Mouse (Mus musculus) ES-Bruce4 (cell line): Measurements from ENCODE around the gene Ssh1. TPM values are rescaled to one million over a fixed set of nuclear protein-coding genes. Genes with fewer than 3 reads are reported as not detected.

Source experiments
- H3K27ac ChIP-seq: 2 replicates; pipeline ENCODE4 v1.5.1; 2012; ENCODE audit warnings: low read length, inconsistent platforms; ENCODE audit not compliant: insufficient read depth
- H3K27me3 ChIP-seq: 2 replicates; pipeline ENCODE4 v1.6.1; 2012; ENCODE audit warnings: mild to moderate bottlenecking, low read length, inconsistent platforms; ENCODE audit not compliant: control insufficient read depth, poor library complexity, insufficient read depth, severe bottlenecking
- H3K36me3 ChIP-seq: 2 replicates; pipeline ENCODE4 v1.6.1; 2012; ENCODE audit warnings: inconsistent platforms, mild to moderate bottlenecking, low read length, moderate library complexity; ENCODE audit not compliant: control insufficient read depth, poor library complexity, insufficient read depth, severe bottlenecking
- H3K4me1 ChIP-seq: one replicate; pipeline ENCODE4 v1.8.1; 2011; ENCODE audit warnings: low read length; ENCODE audit not compliant: control insufficient read depth, insufficient read depth
- H3K4me3 ChIP-seq: 2 replicates; pipeline ENCODE4 v1.5.1; 2011; ENCODE audit warnings: low read depth, mild to moderate bottlenecking, low read length
- H3K9ac ChIP-seq: 2 replicates; pipeline ENCODE4 v1.6.1; 2012; ENCODE audit warnings: low read depth, mild to moderate bottlenecking, inconsistent platforms; ENCODE audit not compliant: poor library complexity, severe bottlenecking
- H3K9me3 ChIP-seq: replicated peaks from 2 replicates; pipeline ENCODE4 v1.6.1; 2012; ENCODE audit warnings: mild to moderate bottlenecking, low read length, inconsistent platforms; ENCODE audit not compliant: control insufficient read depth, poor library complexity, insufficient read depth, severe bottlenecking
- CTCF ChIP-seq: IDR thresholded peaks from one replicate; pipeline ENCODE4 v1.8.1; 2011; ENCODE audit warnings: low read depth, low read length
- EP300 ChIP-seq: IDR thresholded peaks from 2 replicates; pipeline ENCODE4 v1.6.1; 2011; ENCODE audit warnings: low read depth, low read length; ENCODE audit not compliant: insufficient read depth
- POLR2A ChIP-seq: IDR thresholded peaks from one replicate; pipeline ENCODE4 v1.8.1; 2011; ENCODE audit warnings: low read length; ENCODE audit not compliant: insufficient read depth
- polyA plus RNA-seq: library from polyadenylated mRNA; stranded (reverse); fragments of >200 nt; gene quantifications from 2 replicates; pipeline ENCODE4 v1.2.4, GENCODE M21; 2011; ENCODE audit warnings: low read depth; ENCODE audit not compliant: missing spikeins, insufficient read depth, insufficient read length

The Ssh1 gene
- 23.5 and 25.0 TPM in 2 replicates for polyA plus RNA-seq

DNA sequence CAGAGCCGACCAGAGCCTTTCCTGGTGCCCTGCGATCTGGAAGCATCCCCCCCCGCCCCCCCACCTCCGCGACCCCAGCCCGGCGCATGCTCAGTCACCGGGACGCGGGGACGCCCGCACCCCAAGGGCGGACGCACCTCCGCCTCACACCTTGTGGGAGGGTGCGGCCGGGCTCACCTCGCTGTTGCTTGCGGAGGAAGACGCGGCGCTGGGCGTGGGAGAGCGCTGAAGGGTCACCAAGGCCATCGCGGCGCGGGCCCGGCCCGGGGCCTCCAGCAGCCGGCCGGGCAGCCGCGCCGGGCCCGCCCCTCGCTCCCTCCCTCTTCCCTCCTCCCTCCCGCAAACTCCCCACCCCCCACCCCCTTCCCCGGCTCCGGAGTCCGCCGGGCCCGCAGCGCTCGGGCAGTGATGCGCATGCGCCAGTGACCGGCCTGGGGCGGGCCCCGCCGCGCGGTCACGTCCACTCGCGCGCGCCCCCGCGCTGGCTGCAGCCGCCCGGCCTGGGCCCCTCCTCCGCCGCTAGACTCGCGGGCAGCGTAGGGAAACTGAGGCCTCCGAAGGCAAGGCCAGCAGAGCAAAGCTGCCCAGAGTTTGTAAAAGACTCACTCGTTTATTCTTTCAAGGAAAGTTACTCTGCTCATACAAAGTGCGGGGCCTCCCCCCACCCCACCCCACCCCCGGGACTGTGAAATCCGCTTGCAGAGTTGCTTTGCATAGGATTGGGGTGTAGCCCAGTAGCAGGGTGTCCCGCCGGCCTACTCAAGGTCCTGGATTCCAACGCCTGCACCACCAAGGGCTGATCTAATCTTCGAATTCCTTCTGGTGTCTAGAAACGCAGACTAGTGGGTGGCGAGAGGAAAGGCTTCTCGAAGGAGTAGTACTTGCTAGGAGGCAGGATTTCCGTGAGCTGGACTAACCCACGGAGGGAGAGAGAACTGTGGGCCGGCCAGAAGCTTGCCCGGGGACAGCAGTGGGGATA is at the start of gene Ssh1:
Gene Ssh1, minus strand, starts transcription at position 408 of the 979 bp plus-strand sequence.
- no peaks in the 10 kb centered on the region for H3K27me3 ChIP-seq
- TF ChIP-seq CTCF (no peak), EP300 (no peak), POLR2A (no peak)
- peak within 1 kb of the TSS; percentile 81 for H3K9ac ChIP-seq
- peak within 1 kb of the TSS; percentile 72 for H3K4me3 ChIP-seq
- H3K9me3 ChIP-seq = no peaks in the 10 kb centered on the region
- peaks cover 4% of the 10 kb centered on the region for H3K4me1 ChIP-seq
- H3K36me3 ChIP-seq = no peaks in the 10 kb centered on the region
- H3K27ac ChIP-seq = peak within 1 kb of the TSS; percentile 22; the same call in 1 of the 2 replicates

GRCm38 (mm10) chr5:114041327-114041930 is 47.7 kb upstream of the Ssh1 start:
- H3K27ac ChIP-seq = no peak overlapping the region
- H3K36me3 ChIP-seq = no peaks in the 10 kb centered on the region
- no peak overlapping the region for H3K9ac ChIP-seq
- TF ChIP-seq CTCF (no peak), EP300 (no peak)
- H3K9me3 ChIP-seq = no peaks in the 10 kb centered on the region
- H3K4me3 ChIP-seq = no peak overlapping the region
- no peaks in the 10 kb centered on the region for H3K27me3 ChIP-seq
- no peaks in the 10 kb centered on the region for H3K4me1 ChIP-seq

- no peaks in the 10 kb centered on the region for H3K36me3 ChIP-seq
- H3K9me3 ChIP-seq = no peaks in the 10 kb centered on the region
- H3K27ac ChIP-seq = no peak overlapping the region
- H3K9ac ChIP-seq = no peak overlapping the region
- H3K27me3 ChIP-seq = no peaks in the 10 kb centered on the region
- no peaks in the 10 kb centered on the region for H3K4me1 ChIP-seq
- no peak overlapping the region for H3K4me3 ChIP-seq
- TF ChIP-seq EP300 = no peak
- TF ChIP-seq CTCF = no peak
- no peak for TF ChIP-seq POLR2A
These were observed 47.2 kb upstream of the Ssh1 start for GRCm38 (mm10) chr5:114040911-114041310.

DNA sequence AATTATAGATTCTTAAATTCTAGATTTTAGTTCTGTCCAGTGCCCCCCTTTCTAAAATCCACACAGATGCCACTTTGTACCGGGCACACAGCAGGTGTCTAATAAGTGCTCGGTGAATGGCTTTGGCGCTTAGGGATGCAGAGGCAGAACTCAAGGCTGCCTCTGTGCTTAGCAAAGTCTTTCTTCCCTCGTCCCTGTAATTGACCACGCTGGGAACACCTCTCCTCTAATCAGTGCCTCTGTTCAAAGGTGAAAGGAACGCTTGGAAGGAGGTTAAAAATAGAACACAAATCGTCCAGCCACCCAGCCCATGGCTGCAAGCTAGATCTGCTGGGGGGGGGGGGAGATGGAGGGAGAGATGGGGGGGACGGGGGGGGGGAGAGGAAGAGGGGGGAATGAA is 46.8 kb upstream of the Ssh1 start:
- H3K27me3 ChIP-seq = no peaks in the 10 kb centered on the region
- no peak overlapping the region for H3K27ac ChIP-seq
- H3K9ac ChIP-seq = no peak overlapping the region
- no peak overlapping the region for H3K4me3 ChIP-seq
- H3K9me3 ChIP-seq = no peaks in the 10 kb centered on the region
- H3K4me1 ChIP-seq = no peaks in the 10 kb centered on the region
- H3K36me3 ChIP-seq = no peaks in the 10 kb centered on the region
- TF ChIP-seq EP300 (no peak), POLR2A (no peak)

GRCm38 (mm10) chr5:114035111-114035510 is 41.4 kb upstream of the Ssh1 start:
- Histone ChIP-seq H3K27me3 (no peaks in the 10 kb centered on the region), H3K36me3 (no peaks in the 10 kb centered on the region), H3K27ac (no peak overlapping the region), H3K4me1 (peaks cover under 1% of the 10 kb centered on the region), H3K4me3 (no peak overlapping the region), H3K9me3 (no peaks in the 10 kb centered on the region), H3K9ac (no peak overlapping the region)
- TF ChIP-seq CTCF (no peak), POLR2A (no peak), EP300 (no peak)

- H3K27ac ChIP-seq = no peak overlapping the region
- peaks cover 3% of the 10 kb centered on the region for H3K4me1 ChIP-seq
- no peak overlapping the region for H3K9ac ChIP-seq
- H3K9me3 ChIP-seq = no peaks in the 10 kb centered on the region
- TF ChIP-seq EP300 (no peak), CTCF (no peak), POLR2A (no peak)
- H3K4me3 ChIP-seq = no peak overlapping the region
- H3K36me3 ChIP-seq = no peaks in the 10 kb centered on the region
- H3K27me3 ChIP-seq = no peaks in the 10 kb centered on the region
These were observed 40.7 kb upstream of the Ssh1 start for GRCm38 (mm10) chr5:114034393-114034792.
